Mouse (Mus musculus): ENCODE data around the gene Slc48a1. TPM values are rescaled to one million over a fixed set of nuclear protein-coding genes. Genes with fewer than 3 reads are reported as not detected.

Slc48a1 gene
- polyA plus RNA-seq, 1 experiment from 2014 or later = 69.5 TPM

DNA sequence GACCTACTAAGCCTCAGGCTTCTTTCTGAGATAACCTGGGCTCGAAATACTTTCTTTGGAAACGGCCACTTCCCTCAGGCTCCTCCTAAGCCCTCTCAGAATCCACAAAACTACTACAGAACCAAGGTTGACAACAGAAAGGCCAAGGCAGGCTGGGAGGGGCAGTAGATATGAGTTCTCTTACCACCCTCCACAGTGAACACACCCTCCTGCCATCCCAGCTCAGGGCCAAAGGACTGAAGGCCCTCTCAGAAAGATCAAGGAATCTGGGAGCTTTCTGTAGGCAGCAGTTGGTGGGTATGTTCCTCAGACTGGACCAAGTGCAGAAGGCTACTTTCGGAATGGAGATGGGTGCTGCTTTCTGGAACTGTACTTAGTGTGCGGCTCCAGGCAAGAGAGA, 36.9 kb downstream of the Slc48a1 start:
- H3K9me3 ChIP-seq (ENCODE audit: low read length) = no peaks in the 10 kb centered on the region
- H3K27ac ChIP-seq (ENCODE audit: low read length) = 0 out of 2 replicates have a peak overlapping the region, but pooled peaks have one; percentile 15
- peaks cover 5% of the 10 kb centered on the region for H3K36me3 ChIP-seq (ENCODE audit: insufficient read depth, low read length)
- no peak overlapping the region for H3K9ac ChIP-seq (replicated peaks; ENCODE audit: low read depth)
- H3K27me3 ChIP-seq (replicated peaks; ENCODE audit: insufficient read depth, low read length) = no peaks in the 10 kb centered on the region
- H3K4me1 ChIP-seq (ENCODE audit: insufficient read depth, low read depth, low read length) = peaks cover 20% of the 10 kb centered on the region
- TF ChIP-seq EP300 (IDR thresholded peaks at IDR 0.05) (no peak), CTCF (IDR thresholded peaks at IDR 0.05) (no peak)
- DNase-seq (ENCODE audit: low spot score) (no peak), ATAC-seq (no peak)
- H3K4me2 ChIP-seq (replicated peaks; ENCODE audit: low read depth, low read length) = no peak overlapping the region
- H3K4me3 ChIP-seq (ENCODE audit: low read depth, low read length) = no peak overlapping the region
- WGBS = 85% methylated on average over 4 of the region's 4 CpGs

- ATAC-seq = no peak
Measured at GRCm38 (mm10) chr15:97816199-97816994, 38.1 kb downstream of the Slc48a1 start.

DNA sequence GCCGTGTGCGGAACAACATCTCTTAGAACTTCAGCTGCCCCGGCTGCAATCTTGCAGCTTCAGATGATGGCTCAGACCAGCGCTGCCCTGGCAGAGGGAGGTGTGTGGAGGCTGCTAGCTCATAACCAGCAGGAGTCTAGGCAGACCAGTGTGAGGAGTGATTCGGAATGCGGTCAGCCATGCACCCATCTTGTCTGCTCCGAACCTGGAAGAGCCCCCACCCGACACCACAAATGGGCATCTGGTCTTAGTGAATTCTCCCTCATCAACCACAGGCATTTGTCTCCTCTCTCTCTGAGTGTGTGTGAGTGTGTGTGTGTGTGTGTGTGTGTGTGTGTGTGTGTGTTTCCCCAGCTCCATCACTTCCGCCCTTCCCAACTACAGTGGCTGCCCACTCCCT, 41.6 kb downstream of the Slc48a1 start:
- Histone ChIP-seq H3K27me3 (replicated peaks; ENCODE audit: insufficient read depth, low read length) (no peaks in the 10 kb centered on the region), H3K36me3 (ENCODE audit: insufficient read depth, low read length) (no peaks in the 10 kb centered on the region), H3K4me2 (replicated peaks; ENCODE audit: low read depth, low read length) (no peak overlapping the region), H3K9ac (replicated peaks; ENCODE audit: low read depth) (no peak overlapping the region), H3K4me3 (ENCODE audit: low read depth, low read length) (no peak overlapping the region), H3K4me1 (ENCODE audit: insufficient read depth, low read depth, low read length) (peaks cover 45% of the 10 kb centered on the region), H3K27ac (ENCODE audit: low read length) (no peak overlapping the region), H3K9me3 (ENCODE audit: low read length) (no peaks in the 10 kb centered on the region)
- TF ChIP-seq EP300 (IDR thresholded peaks at IDR 0.05) (no peak), CTCF (IDR thresholded peaks at IDR 0.05) (no peak)
- DNase-seq (ENCODE audit: low spot score) (no peak), ATAC-seq (no peak)
- 85% methylated on average over 9 of the region's 9 CpGs for WGBS

More at GRCm38 (mm10) chr15:97816199-97816994, 38.1 kb downstream of the Slc48a1 start:
- DNase-seq (ENCODE audit: low spot score) = no peak
- Histone ChIP-seq H3K4me1 (ENCODE audit: insufficient read depth, low read depth, low read length) (peaks cover 30% of the 10 kb centered on the region), H3K27ac (ENCODE audit: low read length) (no peak overlapping the region), H3K4me2 (replicated peaks; ENCODE audit: low read depth, low read length) (no peak overlapping the region), H3K27me3 (replicated peaks; ENCODE audit: insufficient read depth, low read length) (no peaks in the 10 kb centered on the region), H3K36me3 (ENCODE audit: insufficient read depth, low read length) (no peaks in the 10 kb centered on the region), H3K4me3 (ENCODE audit: low read depth, low read length) (no peak overlapping the region), H3K9ac (replicated peaks; ENCODE audit: low read depth) (no peak overlapping the region), H3K9me3 (ENCODE audit: low read length) (no peaks in the 10 kb centered on the region)
- peak; percentile 20 for TF ChIP-seq CTCF (IDR thresholded peaks at IDR 0.05)
- TF ChIP-seq EP300 (IDR thresholded peaks at IDR 0.05) = no peak
- WGBS = 89% methylated on average over 17 of the region's 17 CpGs

GRCm38 (mm10) chr15:97821321-97821982, 43.1 kb downstream of the Slc48a1 start:
- ATAC-seq = peak; percentile 35
- TF ChIP-seq CTCF (IDR thresholded peaks at IDR 0.05) = peak; percentile 40
- TF ChIP-seq EP300 (IDR thresholded peaks at IDR 0.05) = peak; percentile 80
- 0 out of 2 replicates have a peak overlapping the region, but pooled peaks have one; percentile 12 for H3K9ac ChIP-seq (replicated peaks; ENCODE audit: low read depth)
- no peaks in the 10 kb centered on the region for H3K9me3 ChIP-seq (ENCODE audit: low read length)
- no peak overlapping the region for H3K4me3 ChIP-seq (ENCODE audit: low read depth, low read length)
- 24% methylated on average over 10 of the region's 10 CpGs for WGBS
- no peaks in the 10 kb centered on the region for H3K27me3 ChIP-seq (replicated peaks; ENCODE audit: insufficient read depth, low read length)
- DNase-seq (ENCODE audit: low spot score) = peak; percentile 85
- H3K4me2 ChIP-seq (replicated peaks; ENCODE audit: low read depth, low read length) = peak overlapping the region; percentile 32
- no peaks in the 10 kb centered on the region for H3K36me3 ChIP-seq (ENCODE audit: insufficient read depth, low read length)
- peaks cover 58% of the 10 kb centered on the region for H3K4me1 ChIP-seq (ENCODE audit: insufficient read depth, low read depth, low read length)
- peak overlapping the region; percentile 93 for H3K27ac ChIP-seq (ENCODE audit: low read length)

- Histone ChIP-seq H3K9ac (replicated peaks; ENCODE audit: low read depth) (no peak overlapping the region; the same call in 1 of the 2 replicates), H3K4me3 (ENCODE audit: low read depth, low read length) (no peak overlapping the region), H3K27me3 (replicated peaks; ENCODE audit: insufficient read depth, low read length) (no peaks in the 10 kb centered on the region), H3K27ac (ENCODE audit: low read length) (peak overlapping the region; percentile 93), H3K36me3 (ENCODE audit: insufficient read depth, low read length) (no peaks in the 10 kb centered on the region), H3K9me3 (ENCODE audit: low read length) (no peaks in the 10 kb centered on the region), H3K4me1 (ENCODE audit: insufficient read depth, low read depth, low read length) (peaks cover 62% of the 10 kb centered on the region), H3K4me2 (replicated peaks; ENCODE audit: low read depth, low read length) (no peak overlapping the region)
- peak; percentile 21 for DNase-seq (ENCODE audit: low spot score)
- WGBS = 41% methylated on average over 6 of the region's 6 CpGs
- no peak for ATAC-seq
- no peak for TF ChIP-seq EP300 (IDR thresholded peaks at IDR 0.05)
Measured at GRCm38 (mm10) chr15:97821983-97822363, 43.7 kb downstream of the Slc48a1 start.

- H3K27ac ChIP-seq (ENCODE audit: low read length) = peak overlapping the region; percentile 93
- H3K4me3 ChIP-seq (ENCODE audit: low read depth, low read length) = no peak overlapping the region
- no peak overlapping the region; the same call in 1 of the 2 replicates for H3K9ac ChIP-seq (replicated peaks; ENCODE audit: low read depth)
Measured at GRCm38 (mm10) chr15:97822545-97823228, 44.4 kb downstream of the Slc48a1 start.

More at GRCm38 (mm10) chr15:97822545-97823228, 44.4 kb downstream of the Slc48a1 start:
- Histone ChIP-seq H3K4me1 (ENCODE audit: insufficient read depth, low read depth, low read length) (peaks cover 62% of the 10 kb centered on the region), H3K4me2 (replicated peaks; ENCODE audit: low read depth, low read length) (0 out of 2 replicates have a peak overlapping the region, but pooled peaks have one; percentile 1), H3K27me3 (replicated peaks; ENCODE audit: insufficient read depth, low read length) (no peaks in the 10 kb centered on the region), H3K36me3 (ENCODE audit: insufficient read depth, low read length) (no peaks in the 10 kb centered on the region), H3K9me3 (ENCODE audit: low read length) (no peaks in the 10 kb centered on the region)
- WGBS = 23% methylated on average over 10 of the region's 12 CpGs
- peak; percentile 97 for TF ChIP-seq EP300 (IDR thresholded peaks at IDR 0.05)
- TF ChIP-seq CTCF (IDR thresholded peaks at IDR 0.05) = peak; percentile 36
- peak; percentile 82 for ATAC-seq
- DNase-seq (ENCODE audit: low spot score) = peak; percentile 92
